Mouse (Mus musculus) embryonic fibroblast, embryonic 13.5 days (primary cell): ENCODE measurements at regions not wholly inside any gene's neighbourhood (a gene's known extent, or its start where the extent isn't known, plus 50 kb on each side); places are given as distances from the start of the nearest gene placed in this dataset.

Experiments
- H3K27ac ChIP-seq: 2 replicates; pipeline ENCODE4 v1.5.1; 2012; ENCODE audit warnings: low read length, control low read depth, inconsistent platforms; ENCODE audit not compliant: insufficient read depth
- H3K4me1 ChIP-seq: 2 replicates; pipeline ENCODE4 v1.6.1; 2011; ENCODE audit warnings: low read length; ENCODE audit not compliant: control insufficient read depth, insufficient read depth
- H3K4me3 ChIP-seq: 2 replicates; pipeline ENCODE4 v1.5.1; 2011; ENCODE audit warnings: mild to moderate bottlenecking, control low read depth, low read length; ENCODE audit not compliant: insufficient read depth
- CTCF ChIP-seq: IDR thresholded peaks from 2 replicates; pipeline ENCODE4 v1.5.1; 2011; ENCODE audit warnings: mild to moderate bottlenecking, control low read depth, low read length, moderate library complexity, borderline replicate concordance; ENCODE audit not compliant: insufficient read depth
- POLR2A ChIP-seq: IDR thresholded peaks from 2 replicates; pipeline ENCODE4 v1.6.1; 2011; ENCODE audit warnings: low read depth, mild to moderate bottlenecking, control low read depth, low read length, moderate library complexity

DNA sequence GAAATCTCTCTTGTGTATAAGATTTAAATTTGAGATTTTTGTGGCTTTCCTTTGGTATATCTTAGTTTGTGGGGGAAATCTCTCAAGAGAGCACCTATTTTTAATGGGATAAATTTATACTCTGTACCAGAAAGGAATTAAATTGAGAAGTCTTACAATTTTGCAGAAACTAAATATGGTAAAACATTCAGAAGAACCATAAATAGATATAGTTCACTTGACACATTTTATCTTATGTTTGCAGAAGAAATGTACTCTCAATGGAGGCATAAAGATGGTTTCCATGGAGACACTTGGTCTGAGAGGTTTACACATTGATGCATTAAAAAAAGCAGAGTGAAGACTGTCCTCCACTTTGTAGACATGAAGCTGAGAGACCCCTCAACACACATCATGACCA lies 86.9 kb downstream of the Ndufa10 start:
- TF ChIP-seq POLR2A (no peak), CTCF (no peak)
- Histone ChIP-seq H3K4me3 (no peak overlapping the region), H3K27ac (no peak overlapping the region), H3K4me1 (no peaks in the 10 kb centered on the region)

- Histone ChIP-seq H3K27ac (no peak overlapping the region), H3K4me1 (no peaks in the 10 kb centered on the region), H3K4me3 (no peak overlapping the region)
- TF ChIP-seq POLR2A = no peak
- no peak for TF ChIP-seq CTCF
These were observed 88.7 kb downstream of the Ndufa10 start for GRCm38 (mm10) chr1:92384945-92385344.

DNA sequence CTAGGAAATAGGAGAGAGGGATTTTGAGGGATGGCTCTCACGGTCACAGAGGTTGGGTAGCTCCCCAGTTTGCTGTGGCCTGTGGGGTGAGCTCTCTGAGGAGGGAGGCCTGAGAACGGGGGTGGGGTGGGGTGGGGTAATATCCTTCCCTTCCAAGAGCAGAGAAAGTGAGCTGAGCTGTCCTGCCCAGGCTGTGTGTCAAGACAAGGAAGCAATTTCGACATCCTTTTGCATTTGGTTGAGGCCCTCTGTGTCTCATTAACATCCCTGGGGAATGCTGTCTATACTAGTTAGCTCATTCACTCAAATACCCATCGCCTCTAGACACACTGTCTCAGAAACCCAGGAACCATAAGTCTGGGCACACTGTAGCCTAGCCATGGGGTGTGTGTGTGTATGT lies 89.9 kb downstream of the Ndufa10 start:
- no peak overlapping the region for H3K4me3 ChIP-seq
- 0 out of 2 replicates have a peak, but pooled peaks cover 5% of the 10 kb centered on the region for H3K4me1 ChIP-seq
- no peak for TF ChIP-seq POLR2A
- TF ChIP-seq CTCF = no peak
- no peak overlapping the region; the same call in 1 of the 2 replicates for H3K27ac ChIP-seq

DNA sequence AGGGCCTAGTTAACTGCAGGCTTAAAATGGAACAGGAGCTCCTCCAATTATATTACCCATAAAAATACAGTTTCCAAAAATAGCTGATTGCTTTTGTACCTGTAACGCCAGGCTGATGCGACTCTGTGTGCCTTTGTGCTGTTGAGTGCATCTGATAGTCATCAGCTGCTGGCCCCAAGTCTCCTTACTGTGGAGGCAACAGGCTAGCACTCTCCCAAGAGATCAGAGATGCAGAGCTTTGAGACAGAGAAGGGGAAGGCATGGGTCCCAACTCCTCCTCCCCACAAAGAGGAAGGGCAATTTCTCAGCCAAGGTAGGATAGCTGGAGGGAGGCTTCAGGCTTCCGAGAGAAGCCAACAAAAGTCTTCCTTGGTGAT lies 94.2 kb downstream of the Ndufa10 start:
- H3K27ac ChIP-seq = peak overlapping the region; percentile 92
- TF ChIP-seq POLR2A (no peak), CTCF (no peak)
- H3K4me1 ChIP-seq = peaks cover 7% of the 10 kb centered on the region; the same call in 1 of the 2 replicates
- H3K4me3 ChIP-seq = no peak overlapping the region

DNA sequence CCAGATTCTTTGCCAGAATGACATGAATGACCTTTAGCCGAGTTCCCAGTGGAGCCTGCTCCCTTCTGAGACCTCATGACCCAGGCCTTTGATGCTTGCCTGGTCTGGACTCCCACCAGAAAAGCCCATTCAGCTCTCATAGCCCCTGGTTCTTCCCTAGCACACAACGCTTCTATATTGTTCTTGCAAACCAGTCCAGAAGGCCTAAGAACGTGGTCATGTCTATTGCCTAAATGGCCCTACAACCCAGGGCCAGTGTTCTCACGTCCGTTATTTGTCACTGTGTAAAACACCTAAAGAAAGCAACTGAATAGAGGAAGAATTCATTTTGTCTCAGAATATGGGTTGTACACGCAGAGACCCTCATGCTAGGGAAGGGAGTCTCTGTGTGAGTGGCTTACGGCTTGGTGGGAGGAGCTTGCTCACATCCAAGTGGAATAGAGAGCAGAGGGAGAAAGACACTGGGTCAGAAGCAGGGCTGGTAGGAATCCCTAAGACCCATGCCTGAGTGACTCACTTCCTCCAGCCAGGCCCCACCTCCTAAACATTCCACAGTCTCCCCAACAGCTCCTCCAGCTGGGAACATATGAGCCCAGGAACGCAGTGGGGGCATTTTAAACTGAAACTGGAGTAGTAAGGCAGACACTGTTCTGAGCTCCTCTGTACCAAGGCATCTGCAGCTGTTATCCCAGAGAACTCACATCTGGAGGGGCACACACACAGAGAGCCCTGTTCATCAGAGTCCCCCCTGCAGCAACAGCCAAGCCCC lies 94.7 kb downstream of the Ndufa10 start:
- no peak overlapping the region for H3K4me3 ChIP-seq
- H3K4me1 ChIP-seq = peaks cover 7% of the 10 kb centered on the region; the same call in 1 of the 2 replicates
- TF ChIP-seq CTCF = no peak
- peak; percentile 47; the same call in 1 of the 2 replicates for TF ChIP-seq POLR2A
- H3K27ac ChIP-seq = peak overlapping the region; percentile 93

DNA sequence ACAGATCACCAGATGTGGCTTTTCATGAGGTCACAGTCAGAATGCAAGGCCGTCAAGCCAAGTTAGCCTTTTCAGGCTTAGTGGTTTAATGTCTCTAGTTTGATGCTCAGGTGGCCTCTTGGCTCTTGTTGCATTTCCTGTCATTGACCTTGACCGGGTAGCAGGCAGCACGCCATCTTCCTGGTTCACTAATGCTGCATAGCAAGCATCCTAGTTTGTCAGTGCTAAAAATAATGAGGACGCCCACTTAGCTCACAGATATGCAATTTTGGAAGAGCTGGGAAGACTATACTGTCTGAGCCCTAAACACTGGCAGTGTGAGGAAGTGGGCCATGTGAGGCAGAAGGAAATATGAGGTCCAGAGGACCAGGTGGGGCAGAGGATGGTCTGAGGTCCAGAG lies 97.2 kb downstream of the Ndufa10 start:
- H3K4me1 ChIP-seq = peaks cover 15% of the 10 kb centered on the region
- TF ChIP-seq CTCF (no peak), POLR2A (no peak)
- no peak overlapping the region for H3K27ac ChIP-seq
- no peak overlapping the region for H3K4me3 ChIP-seq

- H3K27ac ChIP-seq = peak overlapping the region; percentile 33; the same call in 1 of the 2 replicates
- H3K4me1 ChIP-seq = peaks cover 14% of the 10 kb centered on the region
- TF ChIP-seq CTCF (no peak), POLR2A (no peak)
- no peak overlapping the region for H3K4me3 ChIP-seq
These were observed 101.3 kb downstream of the Ndufa10 start for GRCm38 (mm10) chr1:92372222-92372990.

GRCm38 (mm10) chr1:92371357-92371981 lies 102.2 kb downstream of the Ndufa10 start:
- 0 out of 2 replicates have a peak overlapping the region, but pooled peaks have one; percentile 33 for H3K27ac ChIP-seq
- peaks cover 14% of the 10 kb centered on the region for H3K4me1 ChIP-seq
- no peak overlapping the region for H3K4me3 ChIP-seq
- TF ChIP-seq POLR2A (no peak), CTCF (no peak)

- Histone ChIP-seq H3K27ac (0 out of 2 replicates have a peak overlapping the region, but pooled peaks have one; percentile 15), H3K4me3 (no peak overlapping the region), H3K4me1 (peaks cover 14% of the 10 kb centered on the region)
- TF ChIP-seq CTCF (no peak), POLR2A (no peak)
These were observed 102.8 kb downstream of the Ndufa10 start for GRCm38 (mm10) chr1:92370842-92371241.
